Mouse (Mus musculus) Patski (cell line): ENCODE results near the gene Fam166b. TPM values are rescaled to one million over a fixed set of nuclear protein-coding genes. Genes with fewer than 3 reads are reported as not detected.

ENCODE experiments used
- ATAC-seq: fragments of 100-300 bp; one replicate; pipeline ENCODE4 v1.8.0; 2021
- CTCF ChIA-PET: fragments of 350-600 bp; sonication (Branson Sonifier 250); formaldehyde crosslinking; loops from one replicate; lab custom pipeline; 2022; ENCODE audit warnings: inconsistent platforms; lab: Charles Lee
- POLR2A ChIA-PET: fragments of 350-600 bp; sonication (Branson Sonifier 250); formaldehyde crosslinking; loops from one replicate; lab custom pipeline; 2022; ENCODE audit warnings: antibody characterized with exemption, inconsistent platforms; lab: Charles Lee
- DNase-seq: peaks from one replicate; pipeline ENCODE4 v3.0.0-alpha.2; 2011; ENCODE audit warnings: low read depth, low spot score
- H3K27me3 ChIP-seq: fragments of 371-371 bp; one replicate; pipeline ENCODE4 v1.5.1; 2021
- CTCF ChIP-seq: fragments of 100-300 bp; IDR thresholded peaks from one replicate; pipeline ENCODE4 v1.5.1; 2021
- in situ Hi-C: fragments of 300-500 bp; cut with MboI; formaldehyde crosslinking; loops from 3 replicates; pipeline ENCODE4 v1.11.1; 2018; ENCODE audit warnings: low pct_unique_long_range_greater_than_20kb, mixed read lengths
- polyA plus RNA-seq: library from polyadenylated mRNA; unstranded; gene quantifications from one replicate; pipeline ENCODE4 v1.2.3, GENCODE M21; 2021

The Fam166b gene
- polyA plus RNA-seq, 1 experiment from 2014 or later: 0.17 TPM

DNA sequence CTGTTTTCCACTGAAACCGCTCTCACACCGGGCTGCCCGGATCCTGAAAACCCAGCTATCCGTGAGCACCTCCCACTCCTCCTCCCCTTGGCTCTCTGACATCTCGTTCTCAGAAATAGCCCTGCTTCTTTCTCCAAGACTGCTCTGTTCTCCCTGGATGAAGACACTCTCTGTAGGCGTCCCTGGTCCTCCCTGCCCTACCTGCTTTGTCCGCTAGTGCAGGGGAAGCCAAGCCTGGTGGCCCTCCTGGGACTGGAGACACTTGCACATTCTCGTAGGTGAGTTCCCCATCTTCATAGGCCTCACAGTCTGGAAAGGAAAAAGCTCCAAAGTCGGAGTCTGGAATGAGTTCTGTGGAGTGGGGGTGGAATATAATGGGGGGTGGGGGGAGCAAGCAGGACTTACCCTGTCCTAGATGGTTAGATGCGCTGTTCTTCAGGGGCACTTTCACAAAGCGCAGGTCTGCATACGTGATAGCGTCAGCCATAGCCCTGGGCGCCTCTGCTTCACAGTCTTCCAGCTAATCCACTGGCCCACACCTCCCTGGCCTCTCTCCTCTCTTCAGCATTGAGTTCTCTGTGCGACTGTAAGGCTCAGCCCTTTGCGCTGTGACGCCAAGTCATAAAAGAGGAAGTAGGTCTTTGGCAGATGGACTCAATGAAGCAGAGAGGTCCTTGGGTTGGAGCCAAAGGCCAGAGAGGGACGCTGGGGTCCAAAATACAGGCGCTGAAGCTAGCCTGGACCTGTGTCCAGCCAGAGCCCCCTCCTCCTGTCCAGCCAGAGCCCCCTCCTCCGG lies 25.3 kb upstream of the Fam166b start, which contains the start of gene Cd72:
Cd72 (minus strand) TSS at position 588 of the 796 bp plus-strand sequence.
- ChIA-PET POLR2A (no interaction called here), CTCF (no interaction called here)
- ATAC-seq (no peak), DNase-seq (no peak)
- no peak for TF ChIP-seq CTCF
- H3K27me3 ChIP-seq: no peaks in the 10 kb centered on the region
- in situ Hi-C loops: no loop called here

- no peak for ATAC-seq
These were observed 24.5 kb upstream of the Fam166b start for GRCm38 (mm10) chr4:43453413-43453812.

DNA sequence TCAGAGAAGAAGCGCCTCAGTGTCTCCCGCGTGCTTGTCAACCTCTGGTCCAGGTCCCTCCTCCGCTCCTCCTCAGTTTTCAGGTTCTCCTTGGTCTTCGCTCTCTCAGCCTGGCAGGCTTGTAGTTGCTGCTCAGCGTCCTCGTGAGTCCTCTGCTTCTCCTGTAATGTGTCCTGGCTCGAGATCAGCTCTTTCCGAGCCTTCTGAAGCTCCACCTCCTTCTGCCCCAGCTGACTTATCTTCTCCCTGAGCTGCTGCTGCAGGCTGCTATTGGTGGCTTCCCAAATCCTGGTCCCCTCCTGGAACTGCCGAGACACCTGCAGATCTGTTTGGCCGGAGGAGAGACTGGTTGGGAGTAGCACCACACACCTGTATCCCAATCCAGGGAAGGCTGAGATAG lies 23.4 kb upstream of the Fam166b start:
- POLR2A ChIA-PET: no interaction called here
- no peak for TF ChIP-seq CTCF
- DNase-seq (no peak), ATAC-seq (no peak)
- in situ Hi-C loops: no loop called here
- H3K27me3 ChIP-seq: no peaks in the 10 kb centered on the region
- CTCF ChIA-PET: interaction anchor here (1.9 kb wide), 1 partner anchor 9 kb away, joined by 6 read pairs; no protein-coding TSS in a partner anchor

More at GRCm38 (mm10) chr4:43453413-43453812, 24.5 kb upstream of the Fam166b start:
- CTCF ChIA-PET: interaction anchor here (1.9 kb wide), 1 partner anchor 10 kb away, joined by 6 read pairs; no protein-coding TSS in a partner anchor
- no peaks in the 10 kb centered on the region for H3K27me3 ChIP-seq
- POLR2A ChIA-PET: no interaction called here
- TF ChIP-seq CTCF: no peak
- no peak for DNase-seq
- in situ Hi-C loops: no loop called here

DNA sequence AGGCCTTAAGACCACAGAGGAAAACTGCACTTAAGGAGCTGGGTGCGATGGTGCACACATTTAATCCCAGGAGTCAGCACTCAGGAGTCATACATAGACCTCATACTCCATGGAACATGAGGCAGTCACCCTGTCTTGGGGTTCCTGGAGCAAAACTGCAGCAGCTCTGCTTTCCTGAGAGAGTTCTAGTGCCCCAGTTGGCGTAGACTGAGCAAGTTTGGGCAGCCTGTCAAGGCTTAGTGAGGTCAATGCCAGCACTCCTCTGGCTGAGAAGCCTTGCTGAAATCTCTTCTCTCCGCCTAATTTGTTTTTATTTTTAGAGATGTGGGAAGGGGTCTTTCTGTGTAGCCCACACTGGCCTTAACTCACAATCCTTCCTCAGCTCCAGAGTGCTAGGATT lies 19.6 kb upstream of the Fam166b start:
- ATAC-seq (no peak), DNase-seq (no peak)
- no peak for TF ChIP-seq CTCF
- POLR2A ChIA-PET: no interaction called here
- no peaks in the 10 kb centered on the region for H3K27me3 ChIP-seq
- in situ Hi-C loops: no loop called here
- CTCF ChIA-PET: no interaction called here

- ATAC-seq (no peak), DNase-seq (no peak)
- no peaks in the 10 kb centered on the region for H3K27me3 ChIP-seq
- POLR2A ChIA-PET: no interaction called here
- CTCF ChIA-PET: interaction anchor here (1.2 kb wide), 1 partner anchor 12 kb away, joined by 3 read pairs; no protein-coding TSS in a partner anchor
- in situ Hi-C loops: no loop called here
- TF ChIP-seq CTCF: no peak
These were observed 18.3 kb upstream of the Fam166b start for GRCm38 (mm10) chr4:43447251-43447650.

GRCm38 (mm10) chr4:43443511-43443910 lies 14.6 kb upstream of the Fam166b start:
- no peak for TF ChIP-seq CTCF
- in situ Hi-C loops: loop anchor here (5.0 kb wide), 1 partner anchor 34 kb away; no protein-coding TSS in a partner anchor
- H3K27me3 ChIP-seq: no peaks in the 10 kb centered on the region
- ChIA-PET POLR2A (no interaction called here), CTCF (interaction anchor here (1.1 to 1.5 kb wide), 4 partner anchors 9 to 49 kb away, joined by 3 to 6 read pairs (median 4); partner anchors contain the start of gene Ccdc107)
- peak; percentile 9 for ATAC-seq
- no peak for DNase-seq

DNA sequence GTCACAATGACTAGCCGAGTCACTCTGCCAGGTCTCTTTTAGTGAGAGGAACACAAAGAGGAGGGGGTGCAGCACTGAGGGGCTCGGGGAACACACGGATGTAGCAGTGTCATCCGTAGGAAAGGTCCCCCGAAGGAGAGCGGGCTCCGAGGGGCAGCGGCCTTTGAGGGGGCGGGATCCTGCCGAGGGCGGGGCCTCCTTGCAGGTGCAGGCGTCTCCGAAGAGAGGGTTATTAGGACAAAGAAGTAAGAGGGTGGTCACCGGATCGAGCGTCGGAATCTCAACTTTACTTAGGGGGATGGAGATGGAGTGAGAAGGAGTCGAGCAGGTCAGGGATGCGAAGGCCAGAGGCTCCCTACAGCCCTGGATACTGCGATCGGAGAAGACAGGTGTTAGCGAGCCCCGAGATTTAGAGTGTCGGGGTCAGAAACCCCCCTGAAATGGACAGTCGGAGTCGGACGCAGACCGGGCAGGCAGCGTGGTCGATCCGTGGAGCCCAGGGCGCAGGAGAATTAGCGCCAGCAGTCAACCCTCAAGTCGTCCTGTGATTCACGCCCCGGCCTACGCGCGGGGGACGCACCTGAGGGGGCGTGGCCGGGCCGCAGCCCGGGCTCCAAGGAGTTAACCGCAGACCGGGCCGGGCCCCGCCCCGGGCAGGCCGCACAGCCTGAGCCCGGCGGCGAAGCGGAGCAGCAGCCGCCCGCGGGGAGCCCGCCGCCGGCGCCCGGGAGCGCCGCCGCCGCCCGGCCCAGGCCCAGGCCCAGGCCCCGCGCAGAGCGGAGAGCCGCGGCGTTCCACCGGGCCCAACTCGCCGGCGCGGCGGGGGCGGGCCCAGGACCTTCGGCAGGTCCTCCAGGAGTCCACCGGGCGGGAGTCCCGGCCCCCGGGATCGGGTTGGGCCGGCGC lies 13.8 kb upstream of the Fam166b start:
- peak; percentile 15 for DNase-seq
- ChIA-PET POLR2A (no interaction called here), CTCF (interaction anchor here (1.1 to 1.5 kb wide), 2 partner anchors 10 to 15 kb away, joined by 3 to 6 read pairs; no protein-coding TSS in a partner anchor)
- ATAC-seq: peak; percentile 68
- TF ChIP-seq CTCF: no peak
- in situ Hi-C loops: loop anchor here (5.0 kb wide), 1 partner anchor 35 kb away; no protein-coding TSS in a partner anchor
- H3K27me3 ChIP-seq: no peaks in the 10 kb centered on the region

GRCm38 (mm10) chr4:43442044-43442443 lies 13.1 kb upstream of the Fam166b start:
- POLR2A ChIA-PET: no interaction called here
- DNase-seq (peak; percentile 97), ATAC-seq (peak; percentile 93)
- in situ Hi-C loops: loop anchor here (5.0 kb wide), 1 partner anchor 35 kb away; no protein-coding TSS in a partner anchor
- CTCF ChIA-PET: interaction anchor here (1.2 kb wide), 1 partner anchor 21 kb away, joined by 5 read pairs; no protein-coding TSS in a partner anchor
- no peaks in the 10 kb centered on the region for H3K27me3 ChIP-seq
- no peak for TF ChIP-seq CTCF

DNA sequence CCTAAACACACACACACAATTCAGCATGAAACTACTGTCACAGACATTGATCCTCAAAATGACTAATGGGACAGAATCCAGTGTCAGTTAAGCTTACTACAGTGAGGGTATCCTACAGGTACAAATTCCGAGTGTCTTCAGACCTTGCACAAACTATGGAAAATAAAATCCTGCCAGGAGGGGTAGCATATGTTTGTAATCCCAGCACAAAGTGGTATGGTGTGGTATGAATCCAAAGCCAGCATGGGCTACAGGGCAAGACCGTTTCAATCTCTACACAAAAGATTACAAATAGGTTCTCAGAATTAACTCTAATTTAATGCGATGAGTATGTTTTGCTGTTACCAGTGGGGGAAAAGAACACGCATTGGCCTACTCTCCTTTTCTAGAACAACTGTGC lies 12.7 kb upstream of the Fam166b start, which contains the start of gene Tesk1:
Tesk1 (plus strand) TSS at position 301 of the 400 bp plus-strand sequence.
- in situ Hi-C loops: loop anchor here (5.0 kb wide), 1 partner anchor 36 kb away; no protein-coding TSS in a partner anchor
- DNase-seq: no peak
- no peak for ATAC-seq
- no peaks in the 10 kb centered on the region for H3K27me3 ChIP-seq
- CTCF ChIA-PET: interaction anchor here (0.7 to 1.2 kb wide), 3 partner anchors 21 to 142 kb away, joined by 3 to 5 read pairs (median 3); partner anchors contain the start of gene Msmp
- no peak for TF ChIP-seq CTCF
- POLR2A ChIA-PET: no interaction called here

DNA sequence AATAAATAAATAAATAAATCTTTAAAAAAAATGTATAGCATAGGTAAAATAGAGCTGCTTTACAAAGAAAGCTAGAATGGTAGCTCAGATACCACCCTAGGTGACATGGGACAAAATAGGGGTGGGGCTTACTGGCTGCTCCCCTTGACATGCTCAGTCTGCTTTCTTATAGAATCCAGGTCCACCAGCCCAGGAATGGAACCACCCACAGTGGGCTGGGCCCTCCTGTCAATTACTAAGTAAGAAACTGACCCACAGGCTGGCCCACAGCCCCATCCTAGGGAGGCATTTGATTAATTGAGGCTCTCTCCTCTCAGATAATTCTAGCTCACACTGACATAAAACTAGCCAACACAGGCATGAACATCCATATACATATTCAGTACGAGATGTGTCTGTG lies 3.9 kb upstream of the Fam166b start:
- ChIA-PET POLR2A (no interaction called here), CTCF (interaction anchor here (0.9 to 1.7 kb wide), 5 partner anchors 8 to 166 kb away, joined by 3 to 7 read pairs (median 3); partner anchors contain the start of gene Atp8b5)
- no peaks in the 10 kb centered on the region for H3K27me3 ChIP-seq
- TF ChIP-seq CTCF: no peak
- ATAC-seq (no peak), DNase-seq (no peak)
- in situ Hi-C loops: loop anchor here (10.0 kb wide), 1 partner anchor 232 kb away; the partner anchor contains the start of genes Fam221b and Tmem8b
